21 mouse cellular contexts compared by ENCODE assay signal in the genomic region with DNA sequence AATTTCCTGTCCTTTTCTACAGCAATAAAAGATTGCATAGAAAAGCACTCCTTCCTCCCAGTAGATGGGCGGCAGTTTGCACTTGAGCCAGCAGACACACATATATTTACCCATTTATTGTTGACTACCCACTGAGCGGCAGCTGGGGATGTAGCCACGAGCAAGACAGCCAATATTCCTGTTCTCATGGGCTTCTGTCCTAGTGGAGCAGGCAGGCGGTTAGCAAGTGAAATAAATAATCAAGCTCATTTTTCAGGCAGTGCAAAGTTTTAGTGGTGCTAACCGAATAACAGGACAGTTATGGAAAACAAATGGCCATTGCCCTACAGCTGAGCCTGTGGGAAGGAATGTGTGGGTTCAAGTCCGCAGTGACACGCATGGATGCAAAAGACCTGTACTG.
A peak's percentile ranks its signal among the peaks of the same experiment; 100 is the strongest.
DNase-seq lines count a peak whose midpoint lies in the region; ATAC-seq lines count a peak whose summit lies in the region.
"Had no signal": no experiment of that assay in that cellular context is flagged by ENCODE, and none has a peak within 500 bp of the region (broad histone marks: within the 10 kb centered on the region; RNA-seq: fewer than 3 reads in every experiment).

No protein-coding gene starts in this region.

- DNase-seq in hindbrain, embryonic 14.5 days (ENCODE audit: low spot score): no peak
- DNase-seq in kidney, postnatal 14 days: peak; percentile 32
- DNase-seq in kidney, adult 8-10 months: no peak
- DNase-seq in adipocyte (ENCODE audit: low spot score): peak; percentile 66
- peak; percentile 24 for DNase-seq in brain, adult 2 months (ENCODE audit: low read depth, low spot score)
- DNase-seq in urinary bladder, postnatal 4 days (ENCODE audit: low spot score in 2 of 2): no peak
- DNase-seq: adrenal gland, adult 8-10 months; adrenal gland, postnatal 36 days; cerebellum, adult 11-12 months; cerebellum, adult 9-10 months; cerebellum, postnatal 25 days; gastrocnemius, postnatal 10 days; heart, adult 2 months; heart, postnatal 14 days had no signal

- no peak overlapping the region for H3K4me2 ChIP-seq in hindbrain, embryonic 14.5 days (replicated peaks)
- H3K4me2 ChIP-seq in hindbrain, embryonic 16.5 days (ENCODE audit: low read length): no peak overlapping the region
- no peak overlapping the region for H3K4me2 ChIP-seq in liver, embryonic 12.5 days
- H3K4me2 ChIP-seq: embryonic facial prominence, embryonic 13.5 days; forebrain, embryonic 12.5 days; heart, embryonic 11.5 days; heart, embryonic 15.5 days had no signal

- H3K4me1 ChIP-seq in hindbrain, embryonic 14.5 days (replicated peaks; ENCODE audit: control insufficient read depth, insufficient read depth, low read length): peaks cover 15% of the 10 kb centered on the region; the same call in 1 of the 2 replicates
- H3K4me1 ChIP-seq in hindbrain, embryonic 16.5 days (ENCODE audit: control insufficient read depth, insufficient read depth, low read depth, low read length): peaks cover 5% of the 10 kb centered on the region
- no peaks in the 10 kb centered on the region for H3K4me1 ChIP-seq in liver, embryonic 12.5 days
- H3K4me1 ChIP-seq: embryonic facial prominence, embryonic 13.5 days; forebrain, embryonic 12.5 days; heart, embryonic 15.5 days had no signal

- no peaks in the 10 kb centered on the region for H3K27me3 ChIP-seq in hindbrain, embryonic 14.5 days (ENCODE audit: control insufficient read depth, insufficient read depth, low read length)
- H3K27me3 ChIP-seq in hindbrain, embryonic 16.5 days (replicated peaks; ENCODE audit: control insufficient read depth, insufficient read depth, low read length): no peaks in the 10 kb centered on the region
- no peaks in the 10 kb centered on the region for H3K27me3 ChIP-seq in liver, embryonic 12.5 days (replicated peaks)
- H3K27me3 ChIP-seq: embryonic facial prominence, embryonic 13.5 days; heart, embryonic 15.5 days had no signal

- H3K9me3 ChIP-seq in hindbrain, embryonic 14.5 days (ENCODE audit: control insufficient read depth, low read length): no peaks in the 10 kb centered on the region
- no peaks in the 10 kb centered on the region for H3K9me3 ChIP-seq in hindbrain, embryonic 16.5 days (ENCODE audit: control insufficient read depth, low read length)
- H3K9me3 ChIP-seq in liver, embryonic 12.5 days (replicated peaks): no peaks in the 10 kb centered on the region
- H3K9me3 ChIP-seq: embryonic facial prominence, embryonic 13.5 days; forebrain, embryonic 12.5 days; heart, embryonic 15.5 days had no signal

- no peak overlapping the region for H3K4me3 ChIP-seq in hindbrain, embryonic 14.5 days (replicated peaks; ENCODE audit: low read length)
- H3K4me3 ChIP-seq in hindbrain, embryonic 16.5 days (ENCODE audit: low read length): no peak overlapping the region
- H3K4me3 ChIP-seq in liver, embryonic 12.5 days: no peak overlapping the region
- H3K4me3 ChIP-seq: embryonic facial prominence, embryonic 13.5 days; forebrain, embryonic 12.5 days; heart, adult 2 months; heart, embryonic 15.5 days had no signal

- H3K9ac ChIP-seq in hindbrain, embryonic 14.5 days: no peak overlapping the region
- no peak overlapping the region for H3K9ac ChIP-seq in hindbrain, embryonic 16.5 days (ENCODE audit: low read depth, low read length)
- no peak overlapping the region for H3K9ac ChIP-seq in liver, embryonic 12.5 days
- H3K9ac ChIP-seq: embryonic facial prominence, embryonic 13.5 days; forebrain, embryonic 12.5 days; heart, embryonic 15.5 days had no signal

- ATAC-seq in hindbrain, embryonic 14.5 days (ENCODE audit: low FRiP score): no peak
- no peak for ATAC-seq in hindbrain, embryonic 16.5 days
- no peak for ATAC-seq in liver, embryonic 12.5 days
- ATAC-seq: forebrain, embryonic 16.5 days had no signal

- no peaks in the 10 kb centered on the region for H3K36me3 ChIP-seq in hindbrain, embryonic 14.5 days (replicated peaks; ENCODE audit: control insufficient read depth, insufficient read depth)
- no peaks in the 10 kb centered on the region for H3K36me3 ChIP-seq in hindbrain, embryonic 16.5 days (ENCODE audit: control insufficient read depth, insufficient read depth, low read length)
- H3K36me3 ChIP-seq in liver, embryonic 12.5 days: no peaks in the 10 kb centered on the region
- H3K36me3 ChIP-seq: embryonic facial prominence, embryonic 13.5 days; forebrain, embryonic 12.5 days; heart, embryonic 15.5 days had no signal

- 56% methylated on average over 7 of the region's 7 CpGs for WGBS in hindbrain, embryonic 14.5 days
- 53% methylated on average over 7 of the region's 7 CpGs for WGBS in hindbrain, embryonic 16.5 days
- WGBS in liver, embryonic 12.5 days (ENCODE audit: insufficient replicate concordance): 69% methylated on average over 7 of the region's 7 CpGs

- H3K27ac ChIP-seq in hindbrain, embryonic 14.5 days: 0 out of 2 replicates have a peak overlapping the region, but pooled peaks have one; percentile 34
- H3K27ac ChIP-seq in hindbrain, embryonic 16.5 days (ENCODE audit: low read depth, low read length): no peak overlapping the region
- no peak overlapping the region for H3K27ac ChIP-seq in liver, embryonic 12.5 days
- H3K27ac ChIP-seq: embryonic facial prominence, embryonic 13.5 days; forebrain, embryonic 12.5 days; heart, adult 2 months; heart, embryonic 15.5 days had no signal

Comparison
In these comparisons a context has a peak if more than half of its experiments do, and no peak if none do; other contexts are left out.
1. DNase-seq: peak in kidney, postnatal 14 days (single experiment), adipocyte (single experiment) and brain, adult 2 months (single experiment); none in hindbrain, embryonic 14.5 days (single experiment), kidney, adult 8-10 months (0 of 2) and urinary bladder, postnatal 4 days (0 of 2).